Mouse (Mus musculus) cortical plate, adult 2 months (tissue): ENCODE measurements around the gene Phf19.

Experiments
- CTCF ChIP-seq: fragments of 200-500 bp; IDR thresholded peaks from 2 replicates; pipeline ENCODE4 v1.5.1; 2011; ENCODE audit warnings: mild to moderate bottlenecking, control low read depth, low read length; ENCODE audit not compliant: insufficient read depth; ENCODE audit errors: extremely low read depth
- POLR2A ChIP-seq: fragments of 200-500 bp; IDR thresholded peaks from 2 replicates; pipeline ENCODE4 v1.6.1; 2011; ENCODE audit warnings: mild to moderate bottlenecking, low read length, control low read depth; ENCODE audit not compliant: insufficient read depth; ENCODE audit errors: extremely low read depth

DNA sequence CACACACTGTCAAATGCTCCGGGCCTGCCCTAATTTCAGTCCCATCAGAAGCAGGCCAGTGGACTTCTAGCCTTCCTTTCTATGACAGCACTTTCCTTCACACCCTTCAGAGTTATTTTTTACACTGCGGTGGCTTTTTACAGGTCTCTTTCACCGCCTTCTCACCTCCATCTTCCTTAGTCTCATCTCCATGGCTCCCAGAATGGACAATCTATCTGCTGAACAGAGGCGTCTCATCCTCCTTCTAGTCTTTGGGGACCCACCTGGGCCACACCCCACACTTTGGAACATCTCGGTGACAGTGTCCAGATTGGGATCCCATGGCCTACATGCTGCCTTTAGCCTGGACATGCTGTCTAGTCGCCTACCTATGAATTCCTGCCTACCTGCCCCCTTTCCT, 47.1 kb upstream of the Phf19 start:
- TF ChIP-seq CTCF, result no peak
- no peak for TF ChIP-seq POLR2A
